Mouse (Mus musculus) forebrain, embryonic 14.5 days (tissue): ENCODE results near the gene Bag5. TPM values are rescaled to one million over a fixed set of nuclear protein-coding genes. Genes with fewer than 3 reads are reported as not detected.

Experiments
- ATAC-seq: fragments of 200-750 bp; cut with Nextera tagmentation; 2 replicates; pipeline ENCODE4 v1.8.0; 2017; ENCODE audit warnings: mild to moderate bottlenecking, moderate library complexity
- DNase-seq: peaks from one replicate; pipeline ENCODE4 v3.0.0-alpha.2; 2015; ENCODE audit warnings: low spot score
- H3K27ac ChIP-seq: fragments of 300-500 bp; sonication (generic); 2 replicates; pipeline ENCODE4 v1.5.1; 2014; ENCODE audit warnings: low read depth, mild to moderate bottlenecking, control low read depth, low read length, moderate library complexity
- H3K27me3 ChIP-seq: fragments of 300-500 bp; sonication (generic); replicated peaks from 2 replicates; pipeline ENCODE4 v1.6.1; 2014; ENCODE audit warnings: low read length, control low read depth, mixed read lengths; ENCODE audit not compliant: control insufficient read depth, insufficient read depth
- H3K36me3 ChIP-seq: fragments of 300-500 bp; sonication (generic); 2 replicates; pipeline ENCODE4 v1.6.1; 2014; ENCODE audit warnings: low read length, control low read depth; ENCODE audit not compliant: control insufficient read depth, insufficient read depth
- H3K4me1 ChIP-seq: fragments of 300-500 bp; sonication (generic); 2 replicates; pipeline ENCODE4 v1.6.1; 2014; ENCODE audit warnings: antibody characterized with exemption, low read length, control low read depth; ENCODE audit not compliant: control insufficient read depth, insufficient read depth
- H3K4me2 ChIP-seq: fragments of 300-500 bp; sonication (generic); 2 replicates; pipeline ENCODE4 v1.6.1; 2014; ENCODE audit warnings: mild to moderate bottlenecking, control low read depth, low read length
- H3K4me3 ChIP-seq: fragments of 300-500 bp; sonication (generic); 2 replicates; pipeline ENCODE4 v1.5.1; 2014; ENCODE audit warnings: low read depth, low read length, control low read depth
- H3K9ac ChIP-seq: fragments of 300-500 bp; sonication (generic); 2 replicates; pipeline ENCODE4 v1.6.1; 2014; ENCODE audit warnings: mild to moderate bottlenecking, low read length, control low read depth, moderate library complexity
- H3K9me3 ChIP-seq: fragments of 300-500 bp; sonication (generic); replicated peaks from 2 replicates; pipeline ENCODE4 v1.6.1; 2016; ENCODE audit warnings: low read length, control low read depth, mixed read lengths; ENCODE audit not compliant: control insufficient read depth
- WGBS: fragments of 180-500 bp; shearing (Covaris S2); extraction: QIAGEN DNeasy Blood & Tissue Kit; methylation state at CpG from one replicate; pipeline ENCODE4 v1.1.7; 2014; 5-methylcytosine and 5-hydroxymethylcytosine counted together
- polyA plus RNA-seq: library from polyadenylated mRNA; unstranded; fragments of >200 nt; fragmentation: Nextera tagmentation; extraction: Ambion mirVana; gene quantifications from 2 replicates; pipeline ENCODE4 v1.2.1, GENCODE M21; 2014

The Bag5 gene
- polyA plus RNA-seq, 1 experiment from 2014 or later: 60.4 TPM

- no peak for DNase-seq
- Histone ChIP-seq H3K4me3 (no peak overlapping the region), H3K4me2 (no peak overlapping the region), H3K36me3 (peaks cover 45% of the 10 kb centered on the region), H3K4me1 (peaks cover 12% of the 10 kb centered on the region), H3K27ac (no peak overlapping the region), H3K9ac (no peak overlapping the region), H3K27me3 (no peaks in the 10 kb centered on the region), H3K9me3 (no peaks in the 10 kb centered on the region)
- 89% methylated on average over 10 of the region's 10 CpGs for WGBS
- ATAC-seq: no peak
Observed at GRCm38 (mm10) chr12:111710091-111710490, 3.0 kb downstream of the Bag5 start.

- 74% methylated on average over 4 of the region's 4 CpGs for WGBS
- H3K27ac ChIP-seq: no peak overlapping the region
Observed at GRCm38 (mm10) chr12:111708181-111708580, 4.9 kb downstream of the Bag5 start.

GRCm38 (mm10) chr12:111705186-111705973 lies 7.7 kb downstream of the Bag5 start:
- Histone ChIP-seq H3K4me1 (peaks cover 2% of the 10 kb centered on the region; the same call in 1 of the 2 replicates), H3K27me3 (no peaks in the 10 kb centered on the region), H3K4me3 (no peak overlapping the region), H3K36me3 (peaks cover 36% of the 10 kb centered on the region), H3K9ac (no peak overlapping the region), H3K9me3 (no peaks in the 10 kb centered on the region), H3K4me2 (no peak overlapping the region), H3K27ac (no peak overlapping the region)
- DNase-seq: no peak
- ATAC-seq: no peak
- 76% methylated on average over 15 of the region's 15 CpGs for WGBS

More at GRCm38 (mm10) chr12:111708181-111708580, 4.9 kb downstream of the Bag5 start:
- Histone ChIP-seq H3K27me3 (no peaks in the 10 kb centered on the region), H3K9me3 (no peaks in the 10 kb centered on the region), H3K4me1 (peaks cover 10% of the 10 kb centered on the region), H3K4me3 (no peak overlapping the region), H3K36me3 (peaks cover 45% of the 10 kb centered on the region), H3K9ac (no peak overlapping the region), H3K4me2 (no peak overlapping the region)
- DNase-seq (no peak), ATAC-seq (no peak)

- Histone ChIP-seq H3K27me3 (no peaks in the 10 kb centered on the region), H3K4me1 (peaks cover 2% of the 10 kb centered on the region; the same call in 1 of the 2 replicates)
- 0 out of 2 replicates have a peak, but pooled peaks have one; percentile 50 for ATAC-seq
Observed at GRCm38 (mm10) chr12:111704609-111705008, 8.4 kb downstream of the Bag5 start.

GRCm38 (mm10) chr12:111703301-111703700 lies 9.8 kb downstream of the Bag5 start:
- ATAC-seq (no peak), DNase-seq (no peak)
- peaks cover 17% of the 10 kb centered on the region; the same call in 1 of the 2 replicates for H3K36me3 ChIP-seq
- no peak overlapping the region for H3K4me3 ChIP-seq
- no peaks in the 10 kb centered on the region for H3K9me3 ChIP-seq
- H3K4me1 ChIP-seq: peaks cover 2% of the 10 kb centered on the region; the same call in 1 of the 2 replicates
- H3K9ac ChIP-seq: no peak overlapping the region; the same call in 1 of the 2 replicates
- 81% methylated on average over 3 of the region's 3 CpGs for WGBS
- H3K27ac ChIP-seq: no peak overlapping the region
- no peaks in the 10 kb centered on the region for H3K27me3 ChIP-seq
- H3K4me2 ChIP-seq: no peak overlapping the region

More at GRCm38 (mm10) chr12:111704609-111705008, 8.4 kb downstream of the Bag5 start:
- H3K27ac ChIP-seq: no peak overlapping the region
- no peak overlapping the region for H3K4me3 ChIP-seq
- no peak overlapping the region for H3K4me2 ChIP-seq
- peaks cover 28% of the 10 kb centered on the region for H3K36me3 ChIP-seq
- H3K9me3 ChIP-seq: no peaks in the 10 kb centered on the region
- 47% methylated on average over 9 of the region's 9 CpGs for WGBS
- DNase-seq: no peak
- H3K9ac ChIP-seq: peak overlapping the region; percentile 8; the same call in 1 of the 2 replicates

- Histone ChIP-seq H3K4me1 (peaks cover 4% of the 10 kb centered on the region), H3K9me3 (no peaks in the 10 kb centered on the region), H3K27me3 (no peaks in the 10 kb centered on the region), H3K9ac (no peak overlapping the region), H3K27ac (no peak overlapping the region), H3K4me2 (no peak overlapping the region), H3K36me3 (peaks cover 1% of the 10 kb centered on the region; the same call in 1 of the 2 replicates), H3K4me3 (no peak overlapping the region)
- WGBS: 81% methylated on average over 9 of the region's 9 CpGs
- ATAC-seq (no peak), DNase-seq (no peak)
Observed at GRCm38 (mm10) chr12:111700920-111701458, 12.1 kb downstream of the Bag5 start.

GRCm38 (mm10) chr12:111699542-111699941 lies 13.5 kb downstream of the Bag5 start:
- no peak overlapping the region for H3K4me3 ChIP-seq
- 85% methylated on average over 4 of the region's 4 CpGs for WGBS
- no peaks in the 10 kb centered on the region for H3K36me3 ChIP-seq
- no peaks in the 10 kb centered on the region for H3K27me3 ChIP-seq
- H3K9ac ChIP-seq: no peak overlapping the region
- no peak overlapping the region for H3K4me2 ChIP-seq
- ATAC-seq (no peak), DNase-seq (no peak)
- H3K9me3 ChIP-seq: no peaks in the 10 kb centered on the region
- peaks cover 17% of the 10 kb centered on the region for H3K4me1 ChIP-seq
- no peak overlapping the region for H3K27ac ChIP-seq

- no peaks in the 10 kb centered on the region for H3K9me3 ChIP-seq
- 0 out of 2 replicates have a peak overlapping the region, but pooled peaks have one; percentile 0 for H3K9ac ChIP-seq
Observed at GRCm38 (mm10) chr12:111698346-111698913, 14.6 kb downstream of the Bag5 start.

More at GRCm38 (mm10) chr12:111698346-111698913, 14.6 kb downstream of the Bag5 start:
- ATAC-seq (no peak), DNase-seq (no peak)
- no peak overlapping the region for H3K4me2 ChIP-seq
- H3K4me3 ChIP-seq: no peak overlapping the region
- 87% methylated on average over 6 of the region's 6 CpGs for WGBS
- H3K27ac ChIP-seq: no peak overlapping the region
- H3K27me3 ChIP-seq: no peaks in the 10 kb centered on the region
- no peaks in the 10 kb centered on the region for H3K36me3 ChIP-seq
- H3K4me1 ChIP-seq: peaks cover 27% of the 10 kb centered on the region
